Mouse (Mus musculus) frontal cortex, adult (tissue): ENCODE measurements around the gene Gif.

Experiments used
- ATAC-seq: cut with Nextera tagmentation; 2 replicates; pipeline ENCODE4 v1.9.2; 2017; ENCODE audit warnings: mild to moderate bottlenecking, moderate library complexity, mixed read lengths; ENCODE audit not compliant: low TSS enrichment

Gif gene

DNA sequence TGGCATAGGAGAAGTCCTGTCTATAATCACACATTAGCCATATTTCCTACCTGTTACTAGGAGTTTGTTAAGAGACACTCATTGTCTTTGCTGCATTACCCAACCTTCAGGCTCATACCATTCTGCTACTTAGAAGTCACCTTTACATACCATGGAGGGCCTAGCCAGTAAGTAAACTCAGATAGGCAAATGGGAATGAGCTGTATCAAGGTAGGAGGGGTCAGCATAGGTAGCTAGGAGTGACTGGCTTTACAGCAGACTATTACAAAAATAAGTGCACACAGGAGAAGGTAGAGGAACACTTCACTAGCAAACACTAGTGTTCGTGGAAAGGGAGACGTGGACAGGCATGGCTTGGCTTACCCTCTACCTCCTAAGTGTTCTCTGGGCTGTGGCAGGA is at the start of gene Gif:
Gene Gif (plus strand): TSS at position 257 of the 400 bp plus-strand sequence.
- ATAC-seq = no peak

DNA sequence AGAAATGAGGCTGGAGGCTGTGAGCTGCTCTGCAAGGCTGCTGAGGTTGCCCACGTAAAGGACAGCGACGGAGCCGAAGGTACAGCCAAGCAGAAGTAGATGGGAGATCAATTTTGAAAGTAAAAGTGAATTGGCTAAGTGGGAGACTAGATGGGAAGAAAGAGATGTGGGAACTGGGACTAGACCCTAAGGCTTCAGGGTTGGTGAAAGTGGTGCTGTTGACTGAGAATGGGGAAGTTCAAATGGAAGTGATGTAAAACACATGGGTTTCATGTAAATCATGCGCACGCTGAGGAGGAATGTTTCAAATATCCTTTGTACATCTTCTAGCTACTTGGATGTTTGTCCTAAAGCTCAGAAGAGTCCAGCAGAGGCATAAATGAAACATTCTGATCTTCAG is 49.0 kb upstream of the Gif start:
- ATAC-seq = no peak

DNA sequence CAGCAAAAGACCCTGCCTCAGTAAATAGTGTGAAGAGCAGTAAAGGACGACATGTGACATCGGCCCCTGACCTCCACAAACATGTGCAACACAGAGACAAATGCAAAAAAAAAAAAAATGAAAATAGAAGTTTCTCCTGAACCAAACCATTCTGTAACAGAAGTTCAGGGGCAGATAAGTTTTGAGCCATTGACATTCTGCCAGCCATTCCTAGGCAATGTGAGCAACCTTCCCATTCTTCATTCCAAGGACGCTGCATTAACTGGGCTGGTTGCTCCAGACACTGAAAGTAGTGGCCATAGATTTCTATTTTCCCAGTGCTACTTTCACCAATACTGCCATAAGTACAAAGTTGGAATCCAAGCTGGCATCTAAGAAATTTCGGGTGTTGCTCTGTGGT is 34.9 kb upstream of the Gif start:
- no peak for ATAC-seq

DNA sequence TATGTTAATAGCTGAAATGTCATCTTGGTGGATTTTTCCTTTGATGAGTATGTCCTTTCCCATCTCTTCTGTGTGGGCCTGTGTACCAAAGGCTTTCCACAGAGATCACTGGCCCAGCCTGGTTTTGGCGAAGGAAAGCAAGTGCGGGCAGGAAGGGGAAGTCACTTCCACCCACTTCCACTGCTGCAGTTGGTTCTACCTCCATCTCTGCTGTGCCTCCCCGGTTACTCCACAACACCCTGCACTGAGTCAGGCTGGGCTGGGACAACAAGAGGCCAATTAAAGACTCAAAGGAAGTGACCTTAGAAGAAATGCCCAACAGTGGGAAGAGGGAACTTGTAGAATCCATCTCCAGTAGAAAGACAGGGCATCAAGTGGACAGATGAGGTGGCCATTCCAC is 27.3 kb upstream of the Gif start:
- ATAC-seq = no peak

DNA sequence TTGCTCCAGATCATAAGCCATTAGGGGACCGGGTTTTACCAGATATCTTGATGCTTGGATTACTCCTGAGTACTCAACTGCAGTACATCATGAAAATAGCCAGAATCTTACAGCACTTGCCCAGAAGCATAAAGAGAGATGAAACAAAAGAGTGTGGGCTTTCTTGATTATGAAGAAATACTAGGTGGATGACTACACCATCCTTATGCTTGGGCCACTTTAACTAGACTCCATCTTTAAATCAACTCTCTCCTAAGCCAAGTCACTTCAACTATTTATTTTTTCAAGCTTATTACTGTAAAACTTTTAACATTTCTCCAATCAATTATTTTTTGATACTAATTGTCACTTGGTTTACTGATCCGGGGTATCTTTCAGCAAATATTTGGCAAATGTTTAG is 23.5 kb upstream of the Gif start:
- no peak for ATAC-seq

DNA sequence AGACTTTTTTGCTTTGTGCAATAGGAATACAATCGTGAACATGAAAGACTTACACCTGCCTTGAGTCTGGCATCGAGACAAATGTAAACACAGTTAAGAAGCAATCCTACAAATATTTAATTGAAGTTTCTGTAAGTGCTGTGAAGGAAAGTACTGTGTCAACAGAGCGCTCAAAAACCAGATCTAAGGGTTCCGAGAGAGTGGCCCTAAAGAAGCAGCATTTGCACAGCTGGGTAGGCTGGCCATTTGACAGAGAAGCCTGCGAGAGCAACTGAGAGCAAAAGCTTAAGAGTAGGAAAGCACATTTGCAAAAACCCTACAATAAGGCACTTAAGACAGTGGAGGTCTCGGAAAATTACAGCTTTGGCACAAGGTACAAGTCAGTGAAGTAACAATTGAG is 23.1 kb upstream of the Gif start:
- ATAC-seq = no peak

DNA sequence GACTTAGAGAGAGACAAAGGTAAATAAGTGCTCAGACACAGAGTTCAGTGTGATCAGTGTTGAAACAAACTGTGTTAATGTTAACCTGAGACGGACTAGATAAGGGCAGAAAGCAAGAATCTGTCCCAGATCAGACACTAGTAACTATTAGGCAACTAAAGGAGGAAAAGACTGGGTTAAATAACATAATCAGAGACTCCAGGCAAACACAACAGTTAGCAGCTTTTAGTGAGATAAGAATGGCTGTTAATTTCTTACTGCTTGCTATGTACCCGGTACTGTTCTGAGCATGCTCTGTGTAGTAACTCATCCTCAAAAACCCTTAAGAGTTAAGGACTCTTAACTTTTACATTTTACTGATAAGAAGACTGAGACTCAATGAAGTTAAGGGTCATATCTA is 21.4 kb upstream of the Gif start:
- ATAC-seq = no peak

DNA sequence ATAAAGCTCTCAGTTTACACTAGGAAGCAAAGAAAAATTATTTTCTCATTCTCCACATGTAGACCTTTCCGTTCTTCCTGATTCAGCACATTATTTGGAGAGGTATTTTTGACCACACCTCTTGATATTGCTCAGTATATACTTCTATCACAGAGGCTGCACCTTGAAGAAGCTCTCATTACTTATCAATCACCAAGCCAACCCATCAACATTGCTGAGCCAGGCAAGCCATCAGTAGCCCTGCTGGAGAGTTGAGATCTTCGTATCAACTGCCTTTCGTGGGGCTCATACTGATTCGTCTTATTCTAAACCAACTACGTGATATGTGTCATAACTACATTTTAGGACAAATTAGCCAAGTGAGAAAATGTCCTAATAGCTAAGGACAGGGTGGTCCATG is 20.1 kb upstream of the Gif start:
- no peak for ATAC-seq

DNA sequence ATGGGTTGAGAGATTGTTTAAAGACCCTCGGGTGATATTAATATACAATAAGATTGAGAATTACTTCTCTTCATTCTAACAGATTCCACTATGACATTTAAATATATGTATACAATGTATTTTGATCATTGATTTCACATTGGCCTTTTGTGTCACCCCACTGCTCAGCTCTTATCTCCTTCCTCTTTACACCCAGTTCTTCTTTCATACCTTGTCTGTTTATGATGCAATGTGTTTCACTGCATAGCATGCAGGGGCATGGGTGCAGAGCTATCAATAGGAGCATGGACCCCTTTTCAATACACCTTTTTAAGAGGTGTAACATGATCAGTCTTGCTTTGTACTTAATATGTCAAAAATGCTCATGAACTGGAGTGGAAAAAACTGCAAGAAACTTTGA is 17.1 kb upstream of the Gif start:
- ATAC-seq = no peak

DNA sequence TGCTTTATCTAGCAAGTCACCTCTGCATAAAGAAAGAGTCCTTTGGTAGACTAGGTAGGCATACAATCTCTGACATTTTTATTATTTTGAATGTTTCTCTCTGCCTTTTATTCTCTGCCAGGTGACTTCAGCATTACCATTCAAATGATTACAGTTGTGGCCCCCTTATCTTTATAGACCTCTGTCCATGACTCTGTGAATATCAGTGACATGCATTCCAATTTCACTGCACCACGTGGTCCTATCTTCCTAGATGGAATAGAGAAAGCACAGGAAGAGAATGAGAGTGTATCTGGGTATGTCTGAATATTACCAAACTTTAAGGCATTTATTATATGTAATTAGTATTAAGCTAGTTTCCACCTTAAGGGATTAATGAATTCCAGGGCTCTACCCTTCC is 10.9 kb upstream of the Gif start:
- ATAC-seq = no peak

DNA sequence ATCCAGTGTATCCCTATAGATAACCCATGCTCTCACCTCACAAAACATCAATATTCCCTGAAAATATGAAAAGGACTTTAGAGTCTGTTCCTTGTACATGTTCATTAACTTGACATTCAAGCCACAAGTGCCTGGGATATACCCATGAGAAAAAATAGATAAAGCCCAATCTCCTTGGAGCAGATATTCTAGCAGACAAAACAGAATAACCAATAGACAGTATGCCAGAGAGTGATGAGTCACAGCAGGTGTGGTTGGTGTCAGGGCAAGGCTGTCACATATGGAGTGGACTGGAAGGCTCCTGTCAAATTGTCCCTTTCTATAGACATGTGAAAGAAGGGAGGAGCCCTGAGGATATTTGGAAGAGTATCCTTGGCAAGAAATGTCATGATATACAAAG is 1.7 kb upstream of the Gif start:
- no peak for ATAC-seq

DNA sequence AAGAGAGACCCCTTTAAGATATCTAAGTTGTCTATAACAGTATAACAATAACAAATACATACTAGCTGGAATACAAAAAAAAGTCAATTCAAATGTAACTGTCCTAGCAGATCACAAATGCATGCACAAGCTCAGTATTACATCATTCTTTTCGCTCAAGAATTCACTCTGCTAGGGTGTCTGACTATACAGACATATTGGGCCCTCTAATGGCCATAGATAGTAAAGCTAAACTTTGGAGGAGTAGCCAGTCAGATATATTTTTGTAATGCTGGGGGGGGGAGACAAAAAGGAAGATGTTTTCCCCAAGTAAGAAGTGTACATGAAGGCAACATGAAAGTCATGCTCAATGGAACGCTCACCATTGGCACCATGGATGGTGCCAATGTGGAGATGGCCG is 17.7 kb downstream of the Gif start:
- ATAC-seq = no peak

DNA sequence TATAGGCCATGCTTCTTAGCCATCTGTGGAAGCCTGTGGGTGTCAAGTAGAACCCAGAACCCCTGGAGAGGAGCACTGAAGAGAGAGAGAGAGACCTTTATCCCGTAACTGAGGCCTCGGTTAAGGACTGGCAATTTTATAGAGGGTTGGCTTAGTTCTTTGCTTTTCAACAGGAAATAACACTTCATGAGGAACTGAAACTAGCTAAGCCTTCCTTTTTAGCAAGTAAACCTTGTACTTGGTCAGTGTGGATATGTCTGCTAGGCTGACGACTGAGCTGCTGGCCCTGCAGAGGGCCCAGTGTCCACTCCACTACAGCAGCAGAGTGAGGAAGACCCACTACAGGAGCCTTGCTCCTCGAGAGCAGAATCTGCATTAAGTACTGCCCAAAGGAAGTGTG is 19.1 kb downstream of the Gif start:
- no peak for ATAC-seq

DNA sequence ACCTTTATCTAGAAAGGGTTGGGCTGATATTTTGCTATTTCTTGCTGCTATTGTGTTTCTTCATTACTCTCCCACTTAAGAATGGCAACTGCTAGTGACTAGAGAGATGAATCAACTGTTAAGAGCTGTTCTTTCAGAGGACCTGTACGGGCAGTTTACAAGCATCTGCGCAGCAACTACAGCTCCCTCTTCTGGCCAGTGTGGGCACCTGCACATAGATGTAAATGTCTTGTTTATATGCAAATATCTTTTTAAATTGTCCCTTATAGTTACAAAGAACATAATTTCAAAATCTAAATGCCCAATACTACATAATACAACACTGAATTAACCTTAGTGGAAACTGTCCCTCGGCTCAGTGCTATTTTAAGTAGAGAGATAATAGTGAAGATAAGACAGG is 20.8 kb downstream of the Gif start:
- ATAC-seq = peak; percentile 71; the same call in 1 of the 2 replicates

DNA sequence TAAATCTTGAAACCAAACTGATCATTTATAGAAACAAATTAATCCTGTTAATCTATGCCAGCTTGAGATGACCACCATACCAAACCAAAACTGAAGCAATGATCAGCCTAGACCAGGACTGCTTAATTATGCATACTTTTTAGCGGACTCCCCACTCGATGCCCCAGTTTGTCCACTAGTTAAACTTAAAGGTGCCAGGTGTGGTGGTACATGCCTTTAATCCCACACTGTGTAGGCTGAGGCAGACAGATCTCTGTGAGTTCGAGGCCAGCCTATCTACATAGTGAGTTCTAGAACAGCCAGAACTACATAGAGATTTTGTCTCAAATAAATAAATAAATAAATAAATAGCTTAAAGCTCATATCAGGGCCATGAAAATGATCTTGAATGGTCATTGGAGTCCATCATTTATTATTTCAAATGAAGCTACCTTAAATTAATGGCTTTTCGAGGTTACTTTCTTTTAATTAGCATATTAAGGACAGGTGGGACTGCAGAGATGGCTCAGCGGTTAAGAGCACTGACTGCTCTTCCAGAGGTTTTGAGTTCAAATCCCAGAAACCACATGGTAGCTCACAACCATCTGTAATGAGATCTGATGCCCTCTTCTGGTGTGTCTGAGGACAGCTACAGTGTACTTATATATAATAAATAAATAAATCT is 22.0 kb downstream of the Gif start:
- no peak for ATAC-seq

DNA sequence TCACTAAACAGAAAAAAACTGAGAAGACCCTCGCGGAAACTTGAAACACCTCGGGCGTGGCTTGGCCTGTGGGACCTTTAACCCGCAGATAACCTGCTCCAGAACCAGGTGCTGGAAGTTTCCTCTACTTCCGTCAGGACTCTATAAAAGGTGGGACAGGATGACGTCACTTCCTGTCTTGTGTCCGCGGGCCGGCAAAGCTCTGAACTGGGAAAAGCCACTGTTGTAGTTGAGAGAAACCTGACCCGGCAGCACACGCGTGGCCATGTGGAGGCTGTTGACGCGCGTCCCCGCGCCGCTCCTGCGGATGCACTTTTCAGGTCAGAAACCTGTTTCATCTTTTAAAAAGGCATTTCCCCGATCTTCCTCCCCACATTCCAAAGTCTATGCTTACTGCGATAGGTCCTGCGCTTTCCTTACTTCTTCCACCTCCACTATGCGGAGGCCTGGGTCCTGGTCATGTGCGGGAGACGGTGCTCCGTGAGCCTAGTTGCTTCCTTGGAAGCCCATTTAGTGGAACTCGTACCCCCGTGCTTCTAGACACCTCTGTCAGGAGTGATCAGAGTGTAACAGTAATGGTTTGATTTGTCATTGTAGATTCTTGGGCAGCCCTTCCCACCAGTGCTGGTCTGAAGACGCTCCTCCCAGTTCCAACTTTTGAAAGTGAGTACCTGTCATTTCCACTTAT is 23.0 kb downstream of the Gif start, which contains the start of gene Mrpl16:
Gene Mrpl16 (plus strand): TSS at position 187 of the 688 bp plus-strand sequence.
- peak; percentile 84 for ATAC-seq

DNA sequence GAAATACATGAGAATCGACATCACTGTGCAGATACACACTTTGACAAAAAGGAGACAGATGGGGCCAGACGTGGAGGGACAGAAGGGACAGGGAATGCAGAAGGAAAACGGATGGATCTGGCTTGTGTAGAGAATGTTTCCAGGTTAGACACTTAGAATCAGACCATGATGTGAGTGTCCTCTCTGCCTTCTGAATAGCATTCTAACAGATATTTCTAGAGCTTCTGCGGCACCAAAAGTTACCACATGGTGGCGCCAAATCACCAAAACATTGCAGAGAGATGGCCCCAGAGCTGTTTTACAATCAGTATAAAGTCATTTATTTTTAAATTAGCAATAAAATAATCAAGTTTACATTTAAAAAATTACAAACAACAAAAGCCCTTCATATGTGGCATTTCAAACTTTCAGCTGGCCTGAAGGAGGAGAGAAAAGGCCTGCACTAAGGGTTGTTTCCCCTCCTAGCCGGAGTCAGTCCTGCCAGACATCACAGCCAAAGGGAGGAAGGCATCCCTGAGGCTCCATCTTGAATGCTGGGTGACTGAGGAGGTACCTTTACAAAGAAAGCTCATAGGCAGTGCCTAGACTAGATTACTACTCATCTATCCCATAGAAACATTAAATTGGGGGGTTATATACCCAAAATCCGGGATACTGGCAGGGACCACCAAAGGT is 30.0 kb downstream of the Gif start:
- peak; percentile 78 for ATAC-seq

DNA sequence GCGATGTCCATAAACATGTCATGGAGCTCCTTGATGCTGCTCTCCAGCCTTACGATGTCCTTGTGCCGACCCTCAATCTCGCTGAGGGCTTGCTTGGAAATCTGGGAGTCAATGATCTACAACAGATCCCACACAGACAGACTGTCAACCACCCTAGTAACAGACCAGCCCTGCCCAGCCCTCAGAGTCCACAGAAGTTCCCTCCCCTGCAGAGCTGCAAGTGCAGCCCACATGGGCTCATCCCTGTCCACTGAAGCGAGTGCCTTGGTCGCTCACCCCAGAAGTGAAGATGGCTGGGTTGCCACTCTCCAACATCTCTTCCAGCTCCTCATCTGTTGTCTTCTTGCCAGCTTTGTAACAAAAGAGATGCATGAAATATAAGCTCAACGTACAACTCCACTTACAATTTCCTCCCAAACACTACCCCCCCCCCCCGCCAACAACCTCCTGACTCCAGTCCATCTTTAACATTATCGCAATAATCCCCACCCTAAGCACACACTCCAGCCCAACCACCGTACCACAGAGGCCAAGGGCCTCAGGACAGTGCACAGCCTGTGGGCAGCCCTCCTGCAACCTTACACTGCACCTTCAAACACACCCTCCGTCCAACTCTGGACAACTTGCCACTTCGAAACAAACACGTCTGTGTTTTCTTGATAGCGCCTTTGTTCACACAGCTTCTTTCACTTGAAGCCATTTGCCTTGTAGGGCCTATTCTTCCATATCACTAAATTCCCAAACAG is 38.2 kb downstream of the Gif start:
- no peak for ATAC-seq

DNA sequence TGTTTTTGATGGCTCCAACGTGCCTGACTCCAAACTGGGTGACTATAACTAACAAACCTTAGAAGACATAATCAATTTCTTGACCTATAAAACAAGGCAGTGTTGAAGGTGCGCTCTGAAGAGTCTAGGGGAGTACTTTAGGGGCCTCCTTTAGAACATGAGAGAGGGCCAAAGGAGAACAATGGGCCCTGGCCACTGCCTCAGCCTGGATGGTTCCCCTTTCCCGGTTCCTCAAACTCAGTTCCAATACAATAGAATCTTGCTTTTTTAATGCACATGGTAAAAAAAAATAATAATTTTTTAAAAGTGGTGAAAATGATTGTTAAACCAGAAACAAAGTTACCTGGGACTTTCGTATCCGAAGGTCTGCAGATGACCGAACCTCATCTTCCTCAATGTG is 40.5 kb downstream of the Gif start:
- ATAC-seq = no peak

DNA sequence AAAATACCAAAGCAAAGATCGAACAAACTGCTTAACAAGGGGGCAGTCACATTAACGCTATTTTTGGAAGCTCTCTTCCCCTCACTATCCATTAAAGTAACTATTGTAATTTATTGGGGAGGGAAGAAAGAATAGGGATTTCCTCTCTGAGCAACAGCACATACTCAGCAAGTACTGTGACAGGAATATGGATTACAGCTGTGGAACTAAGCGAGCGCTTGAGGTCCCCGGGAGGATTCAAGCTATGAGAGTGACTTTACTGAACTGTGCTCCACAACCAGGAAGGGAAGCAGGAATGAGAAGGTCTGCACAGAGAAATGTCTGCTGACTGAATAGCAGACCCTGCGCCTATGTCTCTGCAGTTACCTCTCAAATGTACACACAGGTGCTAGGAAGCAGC is 41.5 kb downstream of the Gif start:
- no peak for ATAC-seq

DNA sequence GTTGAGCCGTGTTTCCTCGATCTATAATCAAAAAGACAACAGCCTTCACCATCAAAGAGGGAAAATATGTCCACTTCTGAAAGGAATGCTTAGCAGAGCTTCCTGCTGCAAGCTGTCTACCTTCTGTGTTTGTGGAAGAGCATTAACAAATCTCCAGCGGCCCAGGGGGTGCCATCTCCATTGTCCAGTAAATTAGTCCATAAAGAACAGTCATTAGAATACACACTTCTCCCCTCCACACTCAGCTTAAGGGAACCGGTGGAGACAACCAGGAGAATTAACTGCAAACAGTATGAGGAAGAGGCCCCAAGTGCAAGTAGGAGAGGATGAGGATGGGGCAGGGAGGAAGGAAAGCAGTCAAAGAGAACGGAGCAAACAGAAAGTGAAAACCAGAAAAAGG is 44.5 kb downstream of the Gif start:
- ATAC-seq = no peak

DNA sequence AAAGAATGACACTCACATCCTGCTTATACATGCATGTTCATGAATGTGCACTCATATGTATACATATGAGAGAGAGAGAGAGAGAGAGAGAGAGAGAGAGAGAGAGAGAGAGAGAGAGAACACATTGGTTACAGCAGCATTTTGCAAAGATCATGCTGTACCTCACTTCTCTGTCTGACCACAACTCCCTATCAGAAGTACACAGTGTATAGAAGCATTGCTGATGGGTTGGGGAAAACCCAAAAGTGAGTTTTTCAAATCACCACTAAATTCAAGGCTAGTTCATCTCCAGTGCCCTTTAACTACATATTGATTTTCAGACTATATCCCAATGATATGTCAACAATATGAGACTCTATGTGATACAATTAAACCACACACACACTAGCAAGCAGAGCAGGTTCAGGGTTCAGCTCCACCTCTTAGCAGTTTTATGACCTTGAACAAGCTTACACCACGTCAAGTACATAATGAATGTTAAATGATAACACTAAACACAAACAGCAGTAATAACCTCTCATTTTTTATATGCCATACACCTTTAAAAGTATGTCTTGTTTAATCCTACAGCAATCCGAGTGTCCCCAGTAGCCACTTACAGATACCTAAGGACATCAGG is 46.5 kb downstream of the Gif start:
- ATAC-seq = no peak
